Mouse (Mus musculus) layer of hippocampus, postnatal 10 days (tissue): ENCODE results near the gene Treml4. TPM values are rescaled to one million over a fixed set of nuclear protein-coding genes. Genes with fewer than 3 reads are reported as not detected.

Experiments
- DNase-seq, 2 experiments: peaks; one replicate each; pipeline ENCODE4 v3.0.0; 2021; ENCODE audit warnings: low spot score in 2 of 2
- long read RNA-seq: library from polyadenylated mRNA; stranded (forward); transcript quantifications from one replicate; pipeline ENCODE4 v2.0.0, GENCODE M21; 2023
- total RNA-seq, 2 experiments: library from RNA; stranded (reverse); gene quantifications; 2 replicates each; pipeline ENCODE4 v1.2.3; 2021

Gene Treml4
- total RNA-seq, result not detected
- long read RNA-seq, result 0 reads

DNA sequence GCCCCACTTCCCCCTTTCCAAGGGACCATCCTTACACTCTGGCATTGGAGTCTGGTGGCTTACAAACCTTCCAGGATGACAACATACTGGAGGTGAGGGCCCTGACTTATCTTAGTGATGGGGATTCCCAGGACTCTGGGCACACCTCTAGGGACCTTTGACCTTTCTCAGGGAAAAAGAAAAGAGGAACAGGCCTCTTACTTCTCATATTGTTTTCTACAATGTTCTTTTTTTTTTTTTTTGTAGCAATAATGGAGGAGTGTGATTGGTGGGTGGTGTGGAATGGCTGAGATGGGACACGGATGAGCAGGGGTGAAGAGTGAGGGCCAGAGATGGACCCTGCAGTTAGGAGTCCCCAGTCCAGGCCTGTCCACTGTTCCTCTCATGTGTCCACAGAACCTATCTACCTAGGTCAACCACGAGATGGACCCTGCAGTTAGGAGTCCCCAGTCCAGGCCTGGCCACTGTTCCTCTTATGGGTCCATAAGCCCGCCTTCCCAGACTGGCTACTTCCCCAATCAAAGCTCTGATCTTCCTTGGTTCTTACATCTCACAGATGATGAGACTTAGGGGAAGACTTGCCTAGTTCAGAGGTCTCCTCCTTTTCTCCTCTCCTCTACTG lies at the start of gene Treml4:
Gene Treml4, plus strand, starts transcription at position 555 of the 622 bp plus-strand sequence.
- DNase-seq, result no peak

DNA sequence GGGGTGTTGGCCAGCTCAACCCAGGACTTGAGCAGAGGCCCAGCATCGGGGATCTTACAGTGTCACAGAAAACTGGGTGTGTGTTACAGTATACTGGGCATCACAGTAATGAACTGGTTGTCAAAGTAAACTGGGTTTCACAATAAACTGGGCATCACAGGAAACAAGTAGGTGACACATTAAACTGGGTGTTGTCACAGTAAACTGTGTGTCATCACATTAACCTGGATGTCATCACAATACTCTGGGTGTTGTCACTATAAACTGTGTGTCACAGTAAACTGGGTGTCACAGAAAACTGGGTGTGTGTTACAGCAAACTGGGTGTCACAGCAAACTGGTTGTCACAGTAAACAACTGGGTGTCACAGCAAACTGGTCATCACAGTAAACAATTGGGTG lies 48.7 kb upstream of the Treml4 start:
- DNase-seq, result no peak

DNA sequence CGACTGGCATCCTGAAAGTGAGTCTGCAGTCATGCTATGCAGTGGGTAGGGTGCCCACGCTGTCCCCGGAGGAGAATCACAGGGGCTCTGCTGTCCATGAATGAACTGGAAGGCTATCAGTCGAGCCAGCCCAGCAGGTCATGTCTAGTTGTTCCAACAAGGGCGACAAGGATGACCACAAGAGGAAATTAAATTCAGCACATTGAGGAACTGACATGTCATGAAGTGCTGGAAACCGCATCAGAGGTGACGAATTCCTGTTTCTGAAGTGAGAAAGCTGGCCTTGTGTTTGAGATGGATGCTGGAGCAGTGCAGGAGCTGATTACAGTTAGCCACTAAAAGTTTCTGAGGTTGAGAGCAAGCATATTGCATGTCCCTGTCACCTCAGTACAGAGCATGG lies 33.4 kb upstream of the Treml4 start:
- peak in 1 of 2 experiments; percentile 1 for DNase-seq

DNA sequence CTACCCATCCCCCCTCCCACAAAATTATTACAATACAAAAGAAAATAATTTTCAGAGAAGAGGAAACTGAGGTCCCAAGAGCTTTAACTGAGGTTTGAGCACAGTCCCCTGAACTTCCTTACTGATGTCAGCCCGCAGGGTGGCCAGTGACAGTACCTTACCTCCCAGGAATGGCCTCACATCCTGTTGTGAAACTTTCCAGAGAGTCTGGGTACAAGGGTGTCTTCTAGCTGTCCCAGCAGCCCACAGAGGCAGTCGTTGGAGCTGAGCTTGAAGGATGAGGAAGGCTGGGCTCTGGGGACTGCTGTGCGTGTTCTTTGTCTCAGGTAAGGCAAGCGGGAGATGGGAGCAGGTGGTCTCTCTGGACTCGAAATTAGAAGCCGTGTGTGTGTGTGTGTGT lies 31.6 kb upstream of the Treml4 start, which contains the start of gene Trem1:
Gene Trem1, plus strand, starts transcription at position 251 of the 400 bp plus-strand sequence.
- DNase-seq, result peak in 1 of 2 experiments; percentile 2

DNA sequence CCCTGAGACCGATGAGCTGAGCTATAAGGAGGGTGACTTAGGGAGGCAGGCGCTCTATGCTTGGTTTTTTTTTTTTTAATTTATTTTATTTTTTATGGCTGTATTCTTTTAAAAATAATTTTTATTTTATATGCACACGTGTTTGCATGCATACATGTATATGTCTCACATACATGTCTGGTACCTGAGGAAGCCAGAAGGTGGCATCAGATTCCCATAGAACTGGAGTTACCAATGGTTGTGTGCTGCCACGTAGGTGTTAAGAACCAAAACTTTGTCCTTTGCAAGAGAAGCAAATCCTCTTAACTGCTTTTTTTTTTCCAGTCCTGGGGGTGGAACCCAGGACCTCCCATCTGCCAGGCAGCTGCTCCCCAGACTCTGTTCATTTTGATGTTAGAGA lies 30.3 kb upstream of the Treml4 start:
- DNase-seq, result peak in 1 of 2 experiments; percentile 2

DNA sequence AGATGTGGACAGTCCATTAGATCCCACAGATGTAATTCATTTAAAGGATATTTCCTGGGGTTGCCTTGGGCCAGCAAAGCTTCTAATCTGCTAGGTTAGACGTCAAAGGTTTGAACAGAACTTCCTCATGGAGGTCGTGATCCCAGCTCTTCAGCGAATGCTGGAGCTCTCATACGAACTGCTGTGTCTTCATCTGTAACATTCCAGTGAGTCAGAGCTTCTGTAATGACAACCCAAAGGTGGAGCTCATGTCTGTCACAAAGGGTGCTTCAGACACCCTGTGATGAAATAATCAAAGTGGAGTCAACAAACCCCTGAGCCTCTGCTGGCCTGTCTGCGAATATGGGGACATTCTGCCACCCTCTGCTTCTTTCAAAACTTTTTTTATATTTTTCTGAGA lies 29.5 kb upstream of the Treml4 start:
- peak in 1 of 2 experiments; percentile 2 for DNase-seq

DNA sequence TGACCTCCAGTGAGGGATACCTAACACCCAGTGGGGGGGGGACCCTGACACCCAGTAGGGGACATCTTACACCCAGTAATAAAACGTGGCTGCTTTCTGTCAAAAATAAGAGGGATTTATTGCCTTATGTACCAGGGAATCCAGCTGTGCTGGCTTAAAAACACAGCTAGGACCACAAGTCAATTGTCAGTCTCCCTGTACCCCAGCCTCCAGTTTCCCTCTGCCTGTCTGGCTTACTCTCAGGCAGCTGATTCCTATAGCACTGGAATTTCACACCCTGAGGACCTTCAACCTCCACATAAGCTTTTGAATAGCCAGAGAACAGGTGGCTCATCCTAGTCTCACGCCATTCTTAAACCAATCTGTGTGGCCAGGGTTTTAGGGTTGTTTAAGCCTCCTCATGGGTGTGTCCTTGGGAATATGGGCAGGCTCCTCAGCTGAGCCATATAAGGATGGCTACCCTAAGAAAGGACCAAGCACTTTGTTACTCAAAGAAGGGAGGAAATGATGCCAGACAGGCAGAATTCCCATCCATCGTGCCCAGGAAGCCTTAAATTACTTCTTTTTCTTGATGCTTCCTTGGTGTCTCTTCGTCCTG lies 28.2 kb upstream of the Treml4 start:
- no peak for DNase-seq

DNA sequence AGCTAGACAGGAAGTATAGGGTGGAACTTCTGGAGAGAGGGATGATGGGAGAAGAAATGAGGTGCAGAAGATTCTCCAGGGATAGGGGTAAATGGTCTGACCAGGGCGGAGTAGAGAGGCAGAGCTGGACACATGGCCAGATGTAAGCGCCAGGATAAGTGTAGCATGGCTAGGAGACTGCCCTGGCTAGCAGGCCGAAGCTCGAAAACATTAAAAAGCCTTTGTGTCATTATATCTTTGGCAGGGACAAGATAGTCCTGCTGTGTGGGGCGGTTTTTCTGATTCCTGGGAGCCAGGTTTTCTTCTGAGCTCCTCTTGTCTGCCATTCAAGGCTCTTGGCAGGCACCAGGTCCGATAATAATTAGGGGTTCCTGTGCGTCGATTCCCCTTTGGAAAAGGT lies 26.5 kb upstream of the Treml4 start:
- no peak for DNase-seq

DNA sequence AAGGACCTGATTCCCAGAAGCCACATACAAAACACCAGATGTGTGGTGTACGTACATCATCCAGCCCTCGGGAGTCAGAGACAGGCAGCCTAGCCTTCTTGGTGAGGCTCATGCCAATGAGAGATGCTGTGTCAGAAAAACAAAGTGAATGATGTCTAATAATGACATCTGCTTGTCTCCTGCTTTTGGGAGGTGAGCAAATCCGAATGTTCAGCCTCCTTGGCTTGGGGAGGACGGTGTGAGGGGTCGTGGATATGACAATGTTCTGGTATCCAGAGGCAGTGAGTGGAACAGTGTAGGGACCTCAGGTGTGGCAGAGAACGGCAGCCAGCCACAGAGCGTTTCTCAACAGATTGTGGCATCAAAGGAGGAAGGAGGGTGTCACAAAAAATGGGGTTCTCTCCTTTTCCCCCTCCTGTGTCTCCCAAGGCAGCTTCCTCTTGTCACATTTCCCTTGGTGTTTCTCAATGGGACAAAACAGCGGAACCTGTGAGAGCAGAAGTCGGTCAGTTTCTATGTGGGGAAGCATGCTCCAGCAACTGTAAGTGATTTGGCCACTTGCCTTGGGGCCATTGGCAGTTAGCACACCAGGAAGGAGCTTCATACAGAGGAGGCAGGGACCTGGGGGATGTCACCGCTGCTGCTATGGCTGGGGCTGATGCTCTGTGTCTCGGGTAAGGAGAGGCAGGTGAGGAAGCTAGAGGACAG lies 16.7 kb upstream of the Treml4 start, which contains the start of gene Trem3:
Gene Trem3, plus strand, starts transcription at position 557 of the 708 bp plus-strand sequence.
- no peak for DNase-seq

DNA sequence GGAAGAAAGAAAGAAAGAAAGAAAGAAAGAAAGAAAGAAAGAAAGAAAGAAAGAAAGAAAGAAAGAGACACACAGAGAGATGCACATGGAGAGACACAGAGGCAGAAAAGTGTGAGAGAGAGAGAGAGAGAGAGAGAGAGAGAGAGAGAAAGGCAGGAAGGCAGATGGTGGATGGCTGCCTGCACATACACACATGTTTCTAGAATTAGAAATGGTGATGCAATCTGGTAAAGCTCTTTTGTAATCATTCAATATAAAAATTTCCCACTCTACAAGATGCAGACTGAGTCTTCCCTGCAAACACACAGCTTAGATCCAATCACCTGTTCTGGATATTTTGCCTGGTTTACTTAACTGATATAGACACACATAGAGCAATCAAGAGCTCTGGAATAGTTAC lies 15.1 kb upstream of the Treml4 start:
- no peak for DNase-seq

DNA sequence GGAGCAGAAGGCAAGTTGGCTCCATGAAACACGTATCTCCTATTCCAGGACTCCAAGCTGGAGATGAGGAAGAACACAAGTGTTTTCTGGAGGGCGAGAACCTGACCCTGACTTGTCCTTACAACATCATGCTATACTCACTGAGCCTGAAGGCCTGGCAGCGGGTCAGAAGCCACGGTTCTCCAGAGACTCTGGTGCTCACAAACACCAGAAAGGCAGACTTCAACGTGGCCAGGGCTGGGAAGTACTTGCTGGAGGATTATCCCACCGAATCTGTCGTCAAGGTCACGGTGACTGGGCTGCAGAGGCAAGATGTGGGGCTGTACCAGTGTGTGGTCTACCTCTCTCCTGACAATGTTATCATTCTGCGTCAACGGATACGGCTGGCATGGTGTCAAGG lies 14.6 kb upstream of the Treml4 start:
- DNase-seq, result no peak

DNA sequence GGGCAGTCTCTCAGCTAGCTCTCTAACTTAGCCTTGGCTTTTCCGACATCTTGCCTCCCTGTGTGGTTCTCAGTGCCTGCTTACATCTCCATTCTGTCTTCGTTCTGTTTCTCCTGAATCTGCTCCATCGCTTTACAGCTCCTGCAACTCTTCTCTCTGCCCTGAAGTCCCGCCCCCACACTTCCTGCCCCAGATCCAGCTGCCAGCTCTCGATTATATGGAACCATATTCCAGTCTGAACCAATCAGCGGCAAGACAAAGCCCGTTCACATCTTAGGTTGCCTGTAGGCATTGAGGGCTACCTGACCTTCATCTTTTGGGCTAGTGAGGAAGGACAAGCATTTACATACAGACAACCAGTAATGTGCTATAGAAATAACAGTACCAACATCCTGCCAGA lies 13.5 kb upstream of the Treml4 start:
- no peak for DNase-seq

DNA sequence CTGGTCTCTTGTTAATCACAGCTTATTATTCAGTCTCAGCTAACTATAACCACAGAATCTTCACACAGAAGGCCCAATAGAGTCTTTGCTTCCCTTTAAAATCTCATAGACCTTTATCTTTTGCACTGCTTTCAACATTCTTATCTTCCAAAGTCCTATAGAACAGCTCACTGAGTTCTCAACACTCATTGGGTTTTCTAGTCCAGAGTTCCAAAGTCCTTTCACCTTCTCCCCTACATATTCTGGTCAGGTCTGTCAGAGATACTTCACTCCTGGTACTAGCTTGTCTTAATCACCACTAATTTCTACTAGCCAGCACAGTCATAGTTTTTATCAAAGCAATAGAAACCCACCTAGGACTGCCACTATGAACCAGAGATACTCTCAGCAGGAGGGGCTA lies 7.5 kb upstream of the Treml4 start:
- no peak for DNase-seq

DNA sequence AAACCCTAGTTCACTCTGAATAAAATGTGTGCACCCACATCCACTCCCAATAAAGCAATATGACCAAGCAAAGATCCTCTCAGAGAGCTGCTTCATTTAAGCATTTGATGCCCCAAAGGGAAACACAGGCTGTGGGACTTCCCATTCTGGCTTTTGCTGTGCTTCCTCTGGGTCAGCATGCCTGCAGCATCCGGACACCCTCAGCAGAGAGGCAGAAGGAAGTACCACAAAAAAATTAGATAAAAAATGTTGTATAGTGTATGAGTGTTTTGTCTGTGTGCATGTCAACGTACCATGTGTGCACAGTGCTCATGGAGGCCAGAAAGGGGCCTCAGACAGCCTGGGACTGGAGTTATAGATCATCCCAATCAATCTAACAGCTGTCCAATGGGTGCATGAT lies 2.2 kb upstream of the Treml4 start:
- DNase-seq, result no peak

DNA sequence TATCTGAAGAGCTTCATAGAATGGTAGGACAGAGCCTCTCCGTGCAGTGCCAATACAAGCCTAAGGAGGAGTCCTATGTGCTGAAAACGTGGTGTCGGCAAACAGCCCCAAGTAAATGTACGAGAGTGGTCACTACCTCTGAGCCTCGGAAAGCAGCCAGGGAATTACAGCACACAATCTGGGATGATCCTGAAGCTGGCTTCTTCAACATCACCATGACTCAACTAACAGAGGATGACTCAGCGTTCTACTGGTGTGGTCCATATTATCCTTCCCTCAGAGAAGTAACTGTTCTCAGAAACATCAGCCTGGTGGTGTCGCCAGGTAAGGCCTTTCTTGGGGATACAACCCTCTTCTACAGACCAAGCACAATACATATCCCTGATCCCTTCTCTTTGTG lies 567 bp downstream of the Treml4 start:
- no peak for DNase-seq

DNA sequence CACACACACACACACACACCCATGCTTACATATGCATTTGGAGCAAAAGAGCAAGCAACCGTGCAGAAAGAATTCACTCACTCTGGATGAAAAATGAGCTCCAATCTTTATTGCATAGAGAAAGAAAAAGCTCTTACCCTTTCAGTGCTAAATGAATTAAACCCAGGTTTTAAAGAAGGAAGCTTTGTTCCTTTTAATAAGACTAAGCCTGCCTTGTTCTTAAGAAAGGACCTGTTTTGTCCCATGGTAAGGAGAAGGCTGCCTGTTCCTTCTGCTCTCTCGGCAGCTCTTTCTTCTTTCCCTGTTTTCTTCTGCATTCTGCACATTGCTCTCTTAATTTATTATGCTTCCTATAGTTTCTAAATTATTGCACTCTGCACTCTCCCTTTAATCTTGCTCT lies 2.0 kb downstream of the Treml4 start:
- no peak for DNase-seq

DNA sequence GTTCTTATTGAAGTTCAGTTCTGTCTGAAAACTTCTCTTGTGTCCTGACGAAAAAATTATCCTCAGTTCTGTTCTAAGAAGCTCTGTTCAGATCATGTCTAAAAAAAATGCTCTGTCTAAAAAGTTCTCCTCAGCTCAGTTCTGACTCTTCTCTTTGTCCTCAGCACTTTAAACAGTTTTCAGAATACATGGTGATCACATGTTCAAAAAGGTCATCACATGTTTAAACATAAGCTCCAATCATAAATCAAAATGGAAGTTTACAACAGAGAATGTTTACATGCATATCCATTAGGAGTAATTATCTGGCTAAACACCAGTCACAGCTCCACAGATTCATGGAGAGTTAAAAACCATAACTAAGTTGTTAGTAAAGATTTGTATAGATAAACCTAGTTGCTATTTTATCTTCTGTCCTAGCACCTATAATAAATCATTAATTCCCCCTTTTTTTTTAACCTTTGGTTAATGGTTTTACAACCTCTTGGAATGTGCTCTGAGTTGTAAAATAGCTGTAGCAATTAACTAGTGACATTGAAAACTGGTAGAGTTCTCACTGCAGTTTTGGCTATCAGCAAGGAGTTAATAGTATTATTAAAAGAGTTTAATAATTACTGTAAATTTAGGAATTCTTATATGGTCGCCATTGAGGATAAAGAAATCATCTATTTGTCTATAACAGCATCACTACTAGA lies 2.7 kb downstream of the Treml4 start:
- no peak for DNase-seq

DNA sequence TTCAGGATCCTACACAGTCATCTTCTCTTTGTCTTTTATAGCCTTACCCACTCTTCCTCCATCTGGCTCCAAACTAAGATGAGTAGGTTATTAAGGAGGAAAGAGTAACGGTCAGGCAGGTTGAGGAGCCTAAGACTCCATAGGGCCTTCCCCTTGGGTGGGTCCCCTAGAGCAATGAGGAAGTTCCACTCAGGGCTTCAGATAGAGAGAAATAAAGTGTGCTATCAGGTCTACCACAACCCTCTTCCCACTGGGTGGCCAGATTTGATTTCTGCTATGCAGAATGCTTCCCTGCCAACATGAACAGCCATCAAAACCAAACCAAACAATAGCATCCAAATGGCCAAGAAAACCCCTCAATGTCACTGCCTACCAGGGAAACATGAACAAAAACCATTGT lies 3.5 kb downstream of the Treml4 start:
- no peak for DNase-seq

DNA sequence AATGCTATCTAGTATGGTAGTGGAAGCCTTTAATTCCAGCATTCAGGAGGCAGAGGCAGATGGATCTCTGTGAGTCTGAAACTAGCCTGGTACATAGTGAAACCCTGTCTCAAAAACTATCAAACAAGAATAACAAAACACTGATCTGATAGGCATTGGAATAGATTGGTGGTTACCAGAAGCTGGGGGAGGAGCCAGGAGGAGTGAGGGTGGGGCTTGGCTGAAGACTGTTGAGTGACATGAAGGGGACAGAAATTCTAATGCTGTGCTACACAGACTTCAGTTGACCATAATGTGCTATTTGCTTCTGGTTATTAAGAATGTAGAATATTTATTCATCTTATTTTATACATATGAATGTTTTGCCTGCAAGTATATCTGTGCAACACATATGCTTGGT lies 4.2 kb downstream of the Treml4 start:
- no peak for DNase-seq

DNA sequence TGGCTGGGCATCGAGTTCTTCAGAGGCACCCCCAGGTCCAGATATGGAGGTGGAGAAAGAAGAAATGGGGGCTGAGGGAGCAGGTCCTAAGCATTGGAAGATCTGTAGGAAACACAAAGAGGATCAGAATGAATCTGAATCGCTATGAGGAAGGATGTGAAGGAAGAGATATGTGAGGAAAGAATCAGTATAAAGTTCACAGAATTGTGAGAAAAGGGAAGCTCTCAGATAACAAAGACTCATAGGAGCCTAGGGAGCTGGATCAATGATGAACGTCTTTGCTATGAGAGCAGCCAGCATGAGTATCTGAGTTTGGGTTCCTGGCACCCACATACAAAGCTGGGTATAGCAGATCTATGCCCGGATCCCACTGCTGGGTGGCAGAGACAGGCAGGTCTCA lies 5.7 kb downstream of the Treml4 start:
- no peak for DNase-seq

DNA sequence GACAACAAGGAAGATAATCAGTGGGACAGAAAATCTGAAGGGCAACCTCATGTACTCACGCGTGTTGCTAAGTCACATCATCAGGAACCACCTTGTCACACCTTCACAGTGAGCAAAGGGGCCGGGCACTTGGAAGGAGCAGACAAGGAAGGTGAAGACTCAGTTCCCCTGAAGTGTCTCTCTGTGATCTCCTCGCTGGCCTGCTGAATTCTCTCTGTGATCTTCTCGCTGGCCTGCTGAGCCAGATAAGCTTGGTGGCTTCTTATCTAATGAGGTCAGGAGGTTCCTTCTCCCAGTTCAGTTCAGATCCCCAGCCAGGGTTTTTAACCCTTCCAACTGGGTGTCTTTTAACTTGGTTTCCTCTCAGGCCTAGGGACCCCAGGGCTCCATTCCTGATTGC lies 8.1 kb downstream of the Treml4 start:
- no peak for DNase-seq

DNA sequence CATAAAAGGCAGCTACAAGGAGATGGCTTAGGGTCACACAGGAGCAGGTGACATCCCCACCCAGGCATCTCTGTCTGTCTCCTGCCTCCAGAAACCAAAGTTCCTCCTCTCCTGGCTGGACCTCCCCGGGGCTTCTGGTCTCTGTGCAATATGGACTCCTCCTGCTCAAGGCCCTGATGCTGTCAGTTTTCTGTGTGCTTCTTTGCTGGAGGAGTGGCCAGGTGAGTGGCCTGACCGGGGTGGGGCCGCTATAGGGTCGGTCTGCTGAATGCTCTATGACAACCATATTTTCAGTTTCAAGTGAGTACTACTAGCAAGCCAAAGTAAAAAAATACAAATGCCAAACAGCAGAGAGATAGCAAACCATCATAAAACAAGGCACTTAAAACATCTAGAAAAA lies 8.5 kb downstream of the Treml4 start:
- no peak for DNase-seq
